Mouse (Mus musculus) midbrain, embryonic 11.5 days (tissue): ENCODE measurements around the gene Mgll. TPM values are rescaled to one million over a fixed set of nuclear protein-coding genes. Genes with fewer than 3 reads are reported as not detected.
A peak's percentile ranks its signal among the peaks of the same experiment; 100 is the strongest.

Experiments
- ATAC-seq: fragments of 200-750 bp; cut with Nextera tagmentation; 2 replicates; pipeline ENCODE4 v1.8.0; 2017; ENCODE audit warnings: moderate TSS enrichment, moderate library complexity; ENCODE audit not compliant: low FRiP score
- DNase-seq: peaks from one replicate; pipeline ENCODE4 v3.0.0; 2015; ENCODE audit warnings: low spot score; ENCODE audit errors: missing footprints
- H3K27ac ChIP-seq: fragments of 300-500 bp; sonication (generic); 2 replicates; pipeline ENCODE4 v1.5.1; 2014; ENCODE audit warnings: low read depth, low read length
- H3K27me3 ChIP-seq: fragments of 300-500 bp; sonication (generic); 2 replicates; pipeline ENCODE4 v1.6.1; 2014; ENCODE audit warnings: mild to moderate bottlenecking, low read length, moderate library complexity, mixed read lengths; ENCODE audit not compliant: control insufficient read depth, insufficient read depth
- H3K36me3 ChIP-seq: fragments of 300-500 bp; sonication (generic); 2 replicates; pipeline ENCODE4 v1.6.1; 2014; ENCODE audit warnings: mild to moderate bottlenecking, low read length, moderate library complexity, mixed read lengths; ENCODE audit not compliant: control insufficient read depth, insufficient read depth
- H3K4me1 ChIP-seq: fragments of 300-500 bp; sonication (generic); 2 replicates; pipeline ENCODE4 v1.6.1; 2014; ENCODE audit warnings: low read length; ENCODE audit not compliant: control insufficient read depth, insufficient read depth
- H3K4me2 ChIP-seq: fragments of 300-500 bp; sonication (generic); 2 replicates; pipeline ENCODE4 v1.6.1; 2014; ENCODE audit warnings: mild to moderate bottlenecking, moderate library complexity
- H3K4me3 ChIP-seq: fragments of 300-500 bp; sonication (generic); 2 replicates; pipeline ENCODE4 v1.5.1; 2014; ENCODE audit warnings: low read depth, low read length
- H3K9ac ChIP-seq: fragments of 300-500 bp; sonication (generic); 2 replicates; pipeline ENCODE4 v1.6.1; 2014; ENCODE audit warnings: low read length
- H3K9me3 ChIP-seq: fragments of 300-500 bp; sonication (generic); 2 replicates; pipeline ENCODE4 v1.6.1; 2016; ENCODE audit warnings: low read length; ENCODE audit not compliant: control insufficient read depth
- WGBS: fragments of 180-500 bp; shearing (Covaris S2); extraction: QIAGEN DNeasy Blood & Tissue Kit; methylation state at CpG from one replicate; pipeline ENCODE4 v1.1.7; 2014; 5-methylcytosine and 5-hydroxymethylcytosine counted together
- polyA plus RNA-seq: library from polyadenylated mRNA; unstranded; fragments of >200 nt; fragmentation: Nextera tagmentation; extraction: Ambion mirVana; gene quantifications from 2 replicates; pipeline ENCODE4 v1.2.1, GENCODE M21; 2014

The Mgll gene
- polyA plus RNA-seq: 1.7 and 2.8 TPM in 2 replicates

DNA sequence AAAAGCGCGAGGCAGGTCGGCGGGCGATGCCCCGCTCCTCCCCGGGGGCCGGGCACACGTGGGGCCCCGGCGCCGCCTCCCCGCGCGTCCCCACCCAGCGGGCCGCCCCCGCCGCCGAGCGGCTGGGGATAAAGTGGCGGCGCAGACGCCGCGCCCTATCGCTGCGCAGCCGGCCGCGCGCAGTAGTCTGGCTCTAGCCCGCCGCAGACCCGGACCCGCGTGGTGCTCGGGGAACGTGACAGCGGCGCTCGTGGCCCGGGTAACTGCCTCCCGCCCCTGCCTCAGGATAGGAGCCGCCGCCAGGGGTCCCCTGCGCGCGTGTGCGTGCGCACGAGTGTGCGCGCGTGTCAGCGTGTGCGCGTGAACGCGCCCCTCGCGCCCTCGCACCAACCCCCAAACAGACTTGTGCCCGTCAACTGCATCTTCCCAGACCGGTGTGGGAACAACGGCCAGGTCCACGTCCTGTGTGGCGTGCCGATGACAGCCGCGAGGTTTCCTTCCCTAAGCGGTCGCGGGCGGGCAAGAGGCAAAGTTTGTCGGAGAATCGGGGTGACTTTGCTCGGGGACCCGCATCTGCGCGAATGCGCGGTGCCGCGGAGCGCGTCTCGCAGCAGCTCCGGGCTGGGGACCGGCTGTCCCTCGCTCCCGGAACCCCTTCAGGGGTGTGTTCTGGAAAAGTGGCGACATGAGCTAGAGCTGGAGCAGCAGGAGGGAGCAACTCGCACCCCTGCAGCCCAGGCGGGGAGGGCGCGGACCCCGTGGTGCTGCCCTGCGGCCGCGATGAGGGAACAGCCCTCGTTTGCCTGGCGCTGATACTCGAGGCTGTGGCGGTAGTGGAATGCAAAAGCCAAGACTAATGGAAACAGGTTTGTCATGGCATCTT lies at the start of gene Mgll:
Gene Mgll (plus strand): TSS at position 100 of the 883 bp plus-strand sequence.
- no peaks in the 10 kb centered on the region for H3K36me3 ChIP-seq
- H3K4me2 ChIP-seq: peak within 1 kb of the TSS; percentile 99
- peaks cover 33% of the 10 kb centered on the region for H3K27me3 ChIP-seq
- under 1% methylated on average over 95 of the region's 105 CpGs for WGBS
- H3K4me3 ChIP-seq: peak within 1 kb of the TSS; percentile 59
- peaks cover 3% of the 10 kb centered on the region for H3K4me1 ChIP-seq
- ATAC-seq (peak; percentile 89), DNase-seq (peak; percentile 95)
- H3K27ac ChIP-seq: no peak within 1 kb of the TSS
- H3K9me3 ChIP-seq: no peaks in the 10 kb centered on the region
- peak within 1 kb of the TSS; percentile 33 for H3K9ac ChIP-seq

DNA sequence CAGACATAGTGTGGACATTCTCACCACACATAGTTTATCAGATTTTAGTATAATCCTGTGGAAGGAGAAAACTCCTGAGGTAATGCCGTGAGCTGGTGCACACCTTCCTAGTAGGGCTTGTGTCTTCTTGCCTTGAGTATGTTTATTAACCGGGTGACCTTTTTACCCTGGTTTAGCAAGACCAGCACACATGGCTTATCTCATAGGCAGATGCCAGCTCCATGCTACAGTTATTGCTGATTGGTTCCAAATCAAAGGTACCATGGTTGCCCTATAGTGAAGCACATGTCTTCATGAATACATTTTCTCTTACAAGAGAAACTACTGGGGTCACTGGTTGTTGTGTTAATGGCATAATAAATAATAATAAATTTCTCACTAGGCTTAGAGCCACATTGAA lies 48.4 kb upstream of the Mgll start:
- DNase-seq (no peak), ATAC-seq (no peak)
- Histone ChIP-seq H3K4me1 (no peaks in the 10 kb centered on the region), H3K9ac (no peak overlapping the region), H3K27me3 (no peaks in the 10 kb centered on the region), H3K36me3 (no peaks in the 10 kb centered on the region), H3K4me3 (no peak overlapping the region), H3K9me3 (no peaks in the 10 kb centered on the region), H3K4me2 (no peak overlapping the region), H3K27ac (no peak overlapping the region)
- WGBS: 87% methylated on average over 2 of the region's 2 CpGs

DNA sequence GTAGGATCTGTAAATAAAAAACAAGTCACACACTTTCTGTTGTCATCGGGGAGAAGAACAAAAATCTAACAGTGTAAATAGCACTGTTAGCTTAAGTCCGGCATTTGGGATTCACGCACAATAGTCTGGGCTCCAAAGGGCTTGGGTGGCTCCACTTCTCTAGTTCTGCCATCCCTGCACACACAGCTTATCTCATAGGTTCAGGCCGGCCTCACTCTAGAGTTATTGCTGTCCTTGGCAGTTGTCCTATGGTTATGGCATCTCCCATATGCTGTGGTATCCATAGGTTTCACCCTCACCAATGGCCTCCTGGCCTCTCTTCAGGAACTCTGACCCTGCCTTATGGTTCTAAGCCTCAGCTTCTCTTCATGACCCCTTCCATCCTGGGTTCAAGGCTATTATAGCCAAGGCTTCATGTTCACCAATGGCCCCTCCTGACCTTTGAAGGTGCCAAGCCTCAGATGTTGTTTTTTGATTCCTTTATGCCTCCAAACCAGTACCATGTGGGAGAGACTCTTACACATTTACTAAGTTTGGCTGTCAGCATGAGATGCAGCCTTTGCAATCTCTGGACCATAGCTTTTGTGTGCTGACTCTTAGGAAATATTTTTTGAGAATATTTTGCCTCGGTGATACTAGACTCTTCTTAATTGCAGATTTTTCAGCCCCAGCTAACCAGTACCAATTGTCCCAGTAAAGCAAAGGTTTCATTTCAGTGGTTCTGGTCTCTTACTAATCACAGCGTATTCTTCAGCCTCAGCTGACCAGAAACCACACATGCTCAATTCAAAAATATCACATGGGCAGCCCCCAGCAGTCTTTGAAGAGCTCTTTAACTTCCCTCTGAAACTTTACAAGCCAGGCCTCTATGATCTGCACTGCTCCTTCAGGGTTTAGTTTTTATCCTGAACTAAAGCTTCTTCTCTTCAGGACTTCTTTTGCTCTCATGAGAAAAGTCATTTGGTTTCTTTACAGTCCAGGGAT lies 47.2 kb upstream of the Mgll start:
- no peak for ATAC-seq
- WGBS: 87% methylated on average over 6 of the region's 6 CpGs
- Histone ChIP-seq H3K4me1 (no peaks in the 10 kb centered on the region), H3K4me2 (no peak overlapping the region), H3K36me3 (no peaks in the 10 kb centered on the region), H3K9me3 (no peaks in the 10 kb centered on the region), H3K9ac (no peak overlapping the region), H3K4me3 (no peak overlapping the region), H3K27ac (no peak overlapping the region), H3K27me3 (no peaks in the 10 kb centered on the region)
- DNase-seq: no peak

DNA sequence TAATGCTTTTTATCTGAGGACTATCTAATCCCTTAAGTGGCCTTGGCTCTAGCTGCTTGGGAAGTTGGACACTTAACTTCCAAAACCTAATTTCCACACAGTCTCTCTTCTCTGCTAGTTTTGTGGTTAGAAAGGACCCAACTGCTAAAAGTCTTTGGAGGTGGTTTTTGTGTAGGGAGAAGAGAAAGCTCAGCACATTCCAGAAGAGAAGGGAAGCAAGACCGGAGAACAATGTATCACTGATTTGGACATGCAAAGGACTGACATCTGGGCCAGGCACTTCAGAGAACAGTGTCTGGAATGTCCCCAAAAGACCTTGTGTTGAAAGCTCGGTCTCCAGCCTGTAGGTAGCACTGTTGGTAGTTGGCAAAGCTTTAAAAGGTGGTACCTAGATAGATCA lies 46.5 kb upstream of the Mgll start:
- H3K27ac ChIP-seq: no peak overlapping the region
- H3K27me3 ChIP-seq: no peaks in the 10 kb centered on the region
- WGBS: 78% methylated on average over 2 of the region's 2 CpGs

DNA sequence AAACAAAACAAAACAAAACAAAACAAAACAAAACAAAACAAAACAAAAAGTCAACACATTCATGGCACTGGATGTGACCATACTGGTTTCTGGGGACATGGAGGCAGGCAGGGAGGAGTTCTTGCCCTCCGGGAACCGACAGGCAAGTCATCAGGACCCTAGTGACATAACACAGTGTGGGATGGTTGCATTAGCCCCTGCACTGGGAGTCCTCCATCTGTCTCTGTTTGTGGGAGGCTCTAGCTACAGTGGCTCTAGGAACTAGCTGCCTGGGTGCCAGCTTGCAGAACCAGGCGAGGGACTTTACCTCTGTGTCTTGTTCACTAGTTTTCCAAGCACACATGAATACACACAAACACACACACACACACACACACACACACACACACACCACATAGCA lies 43.2 kb upstream of the Mgll start:
- H3K36me3 ChIP-seq: no peaks in the 10 kb centered on the region
- H3K9ac ChIP-seq: no peak overlapping the region
- WGBS: 88% methylated on average over 3 of the region's 3 CpGs
- H3K9me3 ChIP-seq: no peaks in the 10 kb centered on the region
- no peak overlapping the region for H3K27ac ChIP-seq
- H3K4me2 ChIP-seq: no peak overlapping the region
- H3K27me3 ChIP-seq: no peaks in the 10 kb centered on the region
- no peak overlapping the region for H3K4me3 ChIP-seq
- DNase-seq: no peak
- no peak for ATAC-seq
- no peaks in the 10 kb centered on the region for H3K4me1 ChIP-seq

More for the DNA sequence above, 46.5 kb upstream of the Mgll start:
- H3K36me3 ChIP-seq: no peaks in the 10 kb centered on the region
- H3K9me3 ChIP-seq: no peaks in the 10 kb centered on the region
- no peak overlapping the region for H3K4me2 ChIP-seq
- no peaks in the 10 kb centered on the region for H3K4me1 ChIP-seq
- no peak overlapping the region for H3K4me3 ChIP-seq
- H3K9ac ChIP-seq: no peak overlapping the region
- DNase-seq (no peak), ATAC-seq (no peak)

DNA sequence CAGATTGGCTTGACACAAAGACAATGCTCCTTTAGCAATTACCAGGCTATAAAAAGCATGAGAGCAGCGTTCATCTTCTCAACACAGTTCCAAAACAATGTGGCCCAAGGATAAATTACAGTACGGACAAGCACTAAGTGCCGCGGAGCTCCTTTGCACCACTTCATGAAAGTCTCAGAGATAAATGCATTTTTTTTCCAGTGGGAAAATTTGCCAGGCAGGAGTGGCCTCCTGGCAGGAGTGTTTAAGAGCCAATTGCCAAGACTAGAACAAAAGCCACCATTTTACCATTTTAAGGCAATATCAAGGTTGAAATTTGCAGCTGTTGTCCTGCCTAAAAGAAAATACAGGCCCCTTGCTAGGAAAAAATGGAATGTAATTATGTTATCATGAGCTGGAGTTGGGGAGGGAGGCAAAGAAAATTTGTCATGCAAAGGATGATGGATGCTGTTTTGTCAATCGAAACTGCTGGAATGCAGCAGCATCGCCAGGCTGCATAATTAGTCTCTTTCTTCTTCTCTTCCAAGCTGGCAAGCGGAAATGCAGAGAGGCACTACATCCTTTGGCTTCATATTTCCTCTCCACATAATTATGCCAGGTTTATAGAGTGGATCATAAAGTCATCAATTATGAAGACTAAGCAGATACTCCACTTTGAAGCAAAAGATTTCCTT lies 40.7 kb upstream of the Mgll start:
- Histone ChIP-seq H3K27me3 (no peaks in the 10 kb centered on the region), H3K27ac (no peak overlapping the region), H3K36me3 (no peaks in the 10 kb centered on the region), H3K4me1 (no peaks in the 10 kb centered on the region), H3K9ac (no peak overlapping the region), H3K4me3 (no peak overlapping the region), H3K9me3 (no peaks in the 10 kb centered on the region), H3K4me2 (no peak overlapping the region)
- DNase-seq (no peak), ATAC-seq (no peak)
- 78% methylated on average over 7 of the region's 7 CpGs for WGBS

DNA sequence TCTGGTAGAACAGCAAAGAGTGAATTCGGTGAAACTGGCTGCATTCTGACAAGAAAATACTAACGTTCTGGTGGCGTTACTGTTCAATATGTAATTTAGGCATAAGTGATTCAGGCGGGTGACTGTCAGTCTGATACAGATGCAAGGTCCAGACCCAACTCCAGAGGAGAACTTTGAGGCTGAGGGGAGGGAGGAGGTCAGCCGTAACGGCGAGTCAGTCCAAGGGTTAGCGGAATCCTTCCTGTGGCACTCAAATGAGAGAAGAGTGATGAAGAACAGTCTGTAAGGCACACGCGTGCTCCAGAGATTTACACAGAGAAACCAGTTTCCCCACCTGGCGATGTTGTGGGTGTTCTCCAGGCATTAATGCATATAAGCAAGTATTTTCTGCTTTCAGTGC lies 36.0 kb upstream of the Mgll start:
- Histone ChIP-seq H3K9ac (no peak overlapping the region), H3K4me3 (no peak overlapping the region), H3K36me3 (no peaks in the 10 kb centered on the region), H3K27me3 (no peaks in the 10 kb centered on the region), H3K4me1 (no peaks in the 10 kb centered on the region), H3K27ac (no peak overlapping the region), H3K9me3 (no peaks in the 10 kb centered on the region), H3K4me2 (no peak overlapping the region)
- no peak for DNase-seq
- ATAC-seq: no peak
- 94% methylated on average over 11 of the region's 11 CpGs for WGBS

DNA sequence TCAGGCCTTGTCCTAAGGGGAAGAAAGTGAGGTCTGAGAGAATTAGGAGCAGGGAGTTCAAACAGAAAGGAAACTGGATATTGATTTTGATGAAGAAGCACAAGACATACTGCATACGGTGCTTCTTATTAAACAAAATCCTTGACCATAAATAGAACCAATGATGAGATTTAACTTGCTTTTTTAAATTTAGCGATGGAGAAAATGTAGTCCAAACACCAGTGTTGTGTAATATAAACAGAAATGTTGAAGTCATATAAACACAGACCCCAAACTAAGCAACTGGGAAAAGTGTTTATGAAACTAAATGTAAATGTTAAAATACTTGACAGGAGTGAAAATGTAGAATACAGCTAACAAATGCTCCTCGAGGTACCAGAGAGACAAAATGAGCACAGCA lies 35.5 kb upstream of the Mgll start:
- no peak overlapping the region for H3K4me2 ChIP-seq
- no peaks in the 10 kb centered on the region for H3K4me1 ChIP-seq
- no peaks in the 10 kb centered on the region for H3K27me3 ChIP-seq
- 80% methylated on average over 3 of the region's 3 CpGs for WGBS
- H3K4me3 ChIP-seq: no peak overlapping the region
- H3K27ac ChIP-seq: no peak overlapping the region
- ATAC-seq (no peak), DNase-seq (no peak)
- no peak overlapping the region for H3K9ac ChIP-seq
- no peaks in the 10 kb centered on the region for H3K36me3 ChIP-seq
- no peaks in the 10 kb centered on the region for H3K9me3 ChIP-seq
